Mouse (Mus musculus) lung, postnatal 0 days (tissue): ENCODE results near the gene Mast4.

ENCODE experiments used
- CTCF ChIP-seq: IDR thresholded peaks from 2 replicates; pipeline ENCODE4 v1.5.1; 2016; ENCODE audit warnings: antibody characterized with exemption, mild to moderate bottlenecking
- EP300 ChIP-seq: IDR thresholded peaks from 2 replicates; pipeline ENCODE4 v1.6.1; 2016; ENCODE audit warnings: antibody characterized with exemption, mild to moderate bottlenecking, control low read depth

- TF ChIP-seq CTCF (no peak), EP300 (no peak)
Measured at GRCm38 (mm10) chr13:102700176-102700575, 634.1 kb downstream of the Mast4 start.
